Mouse (Mus musculus) cerebellum, postnatal 14 days (tissue): Measurements from ENCODE around the gene Nrde2.

Experiments used
- DNase-seq, 2 experiments: peaks; one replicate each; pipeline ENCODE4 v3.0.0; 2021; ENCODE audit warnings: mixed read lengths in 2 of 2

The Nrde2 gene

GRCm38 (mm10) chr12:100178898-100179440 is 19.5 kb upstream of the Nrde2 start:
- DNase-seq: no peak

- no peak for DNase-seq
These were observed 17.1 kb upstream of the Nrde2 start for GRCm38 (mm10) chr12:100176469-100177056.

- peak in 1 of 2 experiments; percentile 41 for DNase-seq
These were observed 13.0 kb upstream of the Nrde2 start for GRCm38 (mm10) chr12:100172481-100172880.

GRCm38 (mm10) chr12:100167931-100168871 is 8.7 kb upstream of the Nrde2 start:
- peak; percentile 82 to 83 for DNase-seq

- no peak for DNase-seq
These were observed 8.0 kb upstream of the Nrde2 start for GRCm38 (mm10) chr12:100167502-100167901.

GRCm38 (mm10) chr12:100166939-100167338 is 7.5 kb upstream of the Nrde2 start:
- DNase-seq: peak; percentile 49 to 61

GRCm38 (mm10) chr12:100166177-100166576 is 6.7 kb upstream of the Nrde2 start:
- DNase-seq: peak; percentile 85 to 86

GRCm38 (mm10) chr12:100164991-100165500 is 5.6 kb upstream of the Nrde2 start:
- no peak for DNase-seq

- DNase-seq: no peak
These were observed 7.0 kb downstream of the Nrde2 start for GRCm38 (mm10) chr12:100152466-100152865.

GRCm38 (mm10) chr12:100144269-100144668 is 15.2 kb downstream of the Nrde2 start:
- DNase-seq: no peak

GRCm38 (mm10) chr12:100143737-100144136 is 15.7 kb downstream of the Nrde2 start:
- DNase-seq: no peak

- no peak for DNase-seq
These were observed 16.5 kb downstream of the Nrde2 start for GRCm38 (mm10) chr12:100142848-100143523.

- no peak for DNase-seq
These were observed 24.3 kb downstream of the Nrde2 start for GRCm38 (mm10) chr12:100135117-100135516.

GRCm38 (mm10) chr12:100134395-100134936 is 25.0 kb downstream of the Nrde2 start:
- DNase-seq: peak; percentile 77 to 78

GRCm38 (mm10) chr12:100131655-100132054 is 27.8 kb downstream of the Nrde2 start:
- peak; percentile 84 to 92 for DNase-seq

GRCm38 (mm10) chr12:100131167-100131566 is 28.3 kb downstream of the Nrde2 start:
- DNase-seq: no peak

GRCm38 (mm10) chr12:100128961-100129360 is 30.5 kb downstream of the Nrde2 start:
- DNase-seq: no peak

- DNase-seq: no peak
These were observed 30.9 kb downstream of the Nrde2 start for GRCm38 (mm10) chr12:100128522-100128921.

- DNase-seq: no peak
These were observed 31.5 kb downstream of the Nrde2 start for GRCm38 (mm10) chr12:100127866-100128480.

GRCm38 (mm10) chr12:100126968-100127865 is 32.2 kb downstream of the Nrde2 start:
- DNase-seq: no peak
